Mouse (Mus musculus): Measurements from ENCODE around the gene Hint3.
"Not testable (repeated sequence)": the region's sequence is repeated elsewhere in the genome, so short reads cannot be mapped to it uniquely, and the experiment has no call there.

The Hint3 gene

GRCm38 (mm10) chr10:30629513-30629912 is at the start of gene Hint3:
TSS of gene Hint3 (minus strand) at chr10:30629632.
- DNase-seq (ENCODE audit: low spot score in 2 of 2), result no peak

DNA sequence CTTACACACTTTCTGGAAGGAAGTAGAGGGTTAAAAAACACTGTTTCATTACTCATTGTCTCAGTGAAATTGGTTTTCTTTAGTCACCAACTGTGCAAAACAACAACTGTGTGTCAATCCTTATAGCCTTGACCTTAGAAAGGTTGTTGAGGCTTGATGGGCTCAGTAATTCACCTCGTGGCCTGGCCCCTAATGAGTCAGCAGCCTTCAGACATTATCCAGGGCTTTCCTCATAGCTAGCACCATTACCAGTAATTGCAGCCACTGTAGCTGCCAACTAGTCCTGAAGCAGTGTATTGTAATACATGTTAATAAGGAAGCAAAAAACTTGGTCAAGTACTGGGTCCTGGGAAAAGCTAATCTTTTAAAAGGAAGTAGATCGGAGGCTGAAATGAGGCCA is 48.6 kb upstream of the Hint3 start:
- no peak for DNase-seq (ENCODE audit: low spot score in 2 of 2)

GRCm38 (mm10) chr10:30674825-30675224 is 45.4 kb upstream of the Hint3 start:
- no peak for DNase-seq (ENCODE audit: low spot score in 2 of 2)

- no peak for DNase-seq (ENCODE audit: low spot score in 2 of 2)
These were observed 37.1 kb upstream of the Hint3 start for GRCm38 (mm10) chr10:30666580-30666979.

GRCm38 (mm10) chr10:30660564-30661328 is 31.3 kb upstream of the Hint3 start:
- DNase-seq (ENCODE audit: low spot score in 2 of 2), result no peak

GRCm38 (mm10) chr10:30655655-30656054 is 26.2 kb upstream of the Hint3 start:
- no peak for DNase-seq (ENCODE audit: low spot score in 2 of 2)

- DNase-seq (ENCODE audit: low spot score in 2 of 2), result no peak
These were observed 18.2 kb upstream of the Hint3 start for GRCm38 (mm10) chr10:30647681-30648080.

- DNase-seq (ENCODE audit: low spot score in 2 of 2), result no peak
These were observed 8.8 kb upstream of the Hint3 start for GRCm38 (mm10) chr10:30638216-30638615.

DNA sequence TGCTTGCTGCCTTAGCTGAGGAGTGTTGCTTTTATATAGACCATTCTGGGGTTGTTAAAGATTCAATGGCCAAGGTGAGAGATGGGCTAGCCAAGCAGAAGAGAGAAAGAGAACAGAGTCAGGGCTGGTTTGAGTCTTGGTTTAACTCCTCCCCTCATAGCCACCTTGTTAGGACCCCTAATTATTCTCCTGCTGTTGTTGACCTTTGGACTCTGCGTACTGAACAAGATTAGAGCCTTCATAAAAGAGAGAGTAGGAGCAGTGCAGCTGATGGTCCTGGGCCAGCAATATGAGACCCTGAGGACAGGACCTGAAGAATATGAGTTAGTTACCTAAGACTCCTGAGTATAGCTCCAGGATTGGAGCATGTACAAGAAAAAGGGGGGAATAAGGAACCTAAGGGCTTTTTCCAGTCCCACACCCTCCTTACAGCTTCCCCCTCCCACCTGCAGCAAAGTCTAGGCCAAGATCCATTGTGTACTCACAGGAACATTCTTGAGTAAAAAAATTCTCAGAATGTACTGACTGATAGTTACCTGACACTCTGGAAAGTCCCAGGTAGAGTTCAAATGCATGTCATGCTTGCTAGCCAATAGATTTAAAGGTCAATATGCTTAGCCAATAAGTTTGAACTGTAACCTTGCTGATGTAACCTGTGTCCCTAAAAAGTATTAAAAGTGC is 7.2 kb upstream of the Hint3 start:
- not testable (repeated sequence) for DNase-seq (ENCODE audit: low spot score in 2 of 2)

DNA sequence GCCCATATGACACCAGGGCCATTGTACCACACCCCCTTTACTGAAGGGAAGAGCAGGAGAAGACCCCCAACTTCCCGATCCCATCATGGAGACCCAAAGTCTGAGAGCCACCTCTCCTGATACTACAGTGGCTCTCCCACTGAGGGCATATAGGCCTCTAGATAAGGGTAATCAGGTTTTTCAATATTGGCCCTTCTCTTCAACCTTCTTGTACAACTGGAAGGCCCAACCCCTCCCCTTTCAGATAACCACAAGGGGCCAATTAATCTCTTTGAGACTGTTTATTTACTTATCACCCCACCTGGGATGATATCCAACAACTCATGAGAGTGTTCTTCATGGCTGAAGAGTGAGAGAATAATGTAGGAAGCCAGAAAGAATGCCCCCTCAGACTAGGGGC is 3.3 kb upstream of the Hint3 start:
- no peak for DNase-seq (ENCODE audit: low spot score in 2 of 2)

DNA sequence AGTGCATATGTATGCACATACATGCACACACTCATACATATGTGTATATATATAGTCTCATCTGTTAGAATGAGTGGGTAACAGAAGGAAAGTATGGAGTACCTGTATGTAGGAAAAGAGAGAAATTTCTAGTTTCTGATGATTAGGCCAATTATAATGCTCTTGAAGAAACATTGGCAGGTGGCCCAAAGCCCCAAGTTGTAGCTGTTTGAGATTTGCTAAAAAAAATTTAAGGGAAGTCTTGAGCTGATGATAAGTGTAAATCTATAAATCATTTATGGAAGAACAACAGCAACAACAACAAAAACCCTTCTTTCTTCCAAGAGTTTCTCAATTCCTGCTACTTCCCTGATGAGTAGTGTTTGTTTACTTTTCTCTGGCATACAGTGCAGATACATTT is 545 bp upstream of the Hint3 start:
- no peak for DNase-seq (ENCODE audit: low spot score in 2 of 2)

- DNase-seq (ENCODE audit: low spot score in 2 of 2), result not testable (repeated sequence)
These were observed 988 bp downstream of the Hint3 start for GRCm38 (mm10) chr10:30628444-30628843.

DNA sequence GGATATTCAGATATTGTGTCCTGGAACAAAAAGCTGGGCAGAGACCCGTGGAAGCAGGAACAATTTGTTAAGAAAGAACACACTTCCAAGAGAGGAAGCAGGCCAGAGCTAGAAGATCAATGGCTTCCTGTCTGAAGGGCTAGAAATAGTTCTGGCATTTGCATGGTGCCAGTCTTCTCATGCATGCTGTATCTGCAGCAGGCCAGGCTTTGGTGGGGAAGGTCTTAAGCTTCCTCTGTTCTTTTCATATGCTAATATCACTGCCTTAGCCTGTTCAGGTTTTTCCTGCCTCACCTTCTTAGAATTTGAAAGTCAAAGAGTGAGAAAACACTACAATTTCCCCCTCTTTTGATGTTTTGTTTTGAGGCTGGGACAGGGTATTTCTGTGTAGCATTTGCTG is 1.9 kb downstream of the Hint3 start:
- no peak for DNase-seq (ENCODE audit: low spot score in 2 of 2)

DNA sequence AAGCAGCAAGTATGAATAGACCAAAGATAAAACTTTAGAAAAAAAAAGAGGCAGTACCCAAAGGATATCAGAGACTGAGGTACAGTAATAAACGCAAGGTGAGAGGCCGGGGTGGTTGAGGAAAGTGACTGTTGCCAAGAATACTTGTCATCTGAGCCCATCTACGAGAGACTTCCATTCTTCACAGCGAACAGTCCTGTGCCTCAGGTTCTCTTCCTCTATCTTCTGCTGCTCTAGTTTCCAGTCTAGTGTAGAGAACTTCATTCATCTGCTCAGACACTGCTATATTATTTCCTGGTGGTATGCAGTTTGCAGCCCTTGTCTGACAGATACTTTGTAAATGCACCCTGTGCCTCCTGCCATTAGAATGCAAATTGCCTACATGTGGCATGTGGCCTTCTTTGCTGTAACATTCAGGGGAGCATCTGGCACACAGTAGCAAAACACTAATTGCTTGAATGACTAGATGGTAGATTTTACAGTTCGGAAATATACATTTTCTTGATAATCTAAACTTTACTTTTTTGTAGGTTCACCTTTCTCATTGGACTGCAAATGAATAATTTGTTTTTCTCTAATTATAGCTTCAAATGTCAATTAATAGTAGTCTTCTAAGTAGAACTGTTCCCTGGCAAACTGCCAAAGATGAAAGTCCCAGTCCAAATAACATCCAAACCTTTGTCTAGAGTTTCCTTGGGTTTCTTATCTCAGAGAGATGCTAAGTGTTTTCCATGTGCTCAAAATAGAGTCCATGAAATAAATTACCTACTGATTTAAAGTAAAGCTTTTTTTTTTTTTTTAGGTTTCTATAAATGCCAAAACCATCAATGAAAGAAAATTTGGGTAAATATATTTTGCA is 5.0 kb downstream of the Hint3 start:
- DNase-seq (ENCODE audit: low spot score in 2 of 2), result no peak

GRCm38 (mm10) chr10:30622928-30623327 is 6.5 kb downstream of the Hint3 start:
- DNase-seq (ENCODE audit: low spot score in 2 of 2), result no peak

- DNase-seq (ENCODE audit: low spot score in 2 of 2), result no peak
These were observed 10.6 kb downstream of the Hint3 start for GRCm38 (mm10) chr10:30618918-30619210.

GRCm38 (mm10) chr10:30618091-30618917 is 11.1 kb downstream of the Hint3 start:
- peak; percentile 99 for DNase-seq (ENCODE audit: low spot score in 2 of 2)

- no peak for DNase-seq (ENCODE audit: low spot score in 2 of 2)
These were observed 16.4 kb downstream of the Hint3 start for GRCm38 (mm10) chr10:30613039-30613438.

GRCm38 (mm10) chr10:30609614-30610013 is 19.8 kb downstream of the Hint3 start:
- DNase-seq (ENCODE audit: low spot score in 2 of 2), result no peak

DNA sequence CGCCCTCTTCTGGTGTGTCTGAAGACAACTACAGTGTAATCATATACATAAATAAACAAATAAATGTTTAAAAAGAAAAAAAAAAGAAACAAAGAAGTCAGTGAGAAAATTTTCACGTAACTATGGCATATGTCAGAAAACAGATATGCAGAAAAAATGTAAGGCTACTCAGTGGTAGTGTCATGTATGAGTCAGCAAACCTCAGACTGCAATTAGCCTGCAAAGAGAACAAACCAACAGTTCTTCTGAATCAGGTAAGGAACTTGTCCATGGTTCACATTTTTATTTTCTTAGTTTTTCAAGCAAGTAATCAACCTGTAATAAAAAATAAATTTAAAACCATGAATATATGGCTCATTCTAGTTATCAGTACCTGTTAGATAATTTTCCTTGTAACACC is 21.3 kb downstream of the Hint3 start:
- DNase-seq (ENCODE audit: low spot score in 2 of 2), result no peak

DNA sequence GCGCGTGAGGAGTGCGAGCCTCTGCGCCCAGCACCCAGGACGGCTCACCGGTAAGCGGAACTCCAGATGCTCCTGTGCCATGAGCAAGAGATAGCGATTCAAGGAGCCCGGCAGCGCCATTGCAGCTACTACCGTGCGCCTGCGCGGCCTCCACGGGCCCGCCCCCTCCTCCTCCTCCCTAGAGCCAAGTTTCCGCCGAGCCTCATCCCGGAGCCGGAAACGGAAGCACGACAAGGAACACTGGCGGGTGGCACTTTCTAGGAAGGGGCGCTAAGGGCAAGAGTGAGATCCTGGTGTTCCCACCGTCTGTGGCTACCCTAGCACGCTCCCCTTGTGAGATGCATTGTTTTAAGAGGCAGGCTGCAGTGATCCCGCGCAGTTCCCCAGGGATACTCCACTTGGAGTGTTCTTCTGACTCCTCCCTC is 28.9 kb downstream of the Hint3 start, which contains the start of gene Trmt11:
Gene Trmt11 (minus strand): TSS at position 208 of the 425 bp plus-strand sequence.
- peak; percentile 94 to 95 for DNase-seq (ENCODE audit: low spot score in 2 of 2)
